Mouse (Mus musculus) cortical plate, adult 2 months (tissue): Measurements from ENCODE around the gene Kcnab1.

Source experiments
- CTCF ChIP-seq: fragments of 200-500 bp; IDR thresholded peaks from 2 replicates; pipeline ENCODE4 v1.5.1; 2011; ENCODE audit warnings: mild to moderate bottlenecking, control low read depth, low read length; ENCODE audit not compliant: insufficient read depth; ENCODE audit errors: extremely low read depth
- POLR2A ChIP-seq: fragments of 200-500 bp; IDR thresholded peaks from 2 replicates; pipeline ENCODE4 v1.6.1; 2011; ENCODE audit warnings: mild to moderate bottlenecking, low read length, control low read depth; ENCODE audit not compliant: insufficient read depth; ENCODE audit errors: extremely low read depth

DNA sequence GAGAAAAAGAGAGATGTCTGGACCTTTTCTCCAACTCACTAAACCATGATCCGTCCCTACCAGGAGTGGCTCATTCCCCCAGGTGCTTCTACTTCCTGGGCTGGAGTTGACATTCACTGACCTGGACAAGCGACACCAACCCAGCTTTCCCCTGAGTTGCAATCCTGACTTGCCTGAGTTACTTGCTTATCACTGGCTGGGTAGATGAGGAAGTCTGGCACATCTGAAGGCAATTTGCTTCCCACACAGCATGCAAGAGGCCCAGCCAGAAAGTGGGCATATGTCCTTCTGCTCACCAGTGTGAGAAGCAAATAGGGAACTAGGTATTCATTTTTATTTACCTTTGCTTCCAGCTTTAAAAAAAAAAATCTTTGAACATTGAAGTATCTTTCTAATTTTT lies 174.2 kb downstream of the Kcnab1 start:
- TF ChIP-seq POLR2A (no peak), CTCF (no peak)
